Mouse (Mus musculus): ENCODE results near the gene Ptpre. TPM values are rescaled to one million over a fixed set of nuclear protein-coding genes. Genes with fewer than 3 reads are reported as not detected.

Gene Ptpre
- polyA plus RNA-seq, 1 experiment from 2014 or later = 2.7 TPM

DNA sequence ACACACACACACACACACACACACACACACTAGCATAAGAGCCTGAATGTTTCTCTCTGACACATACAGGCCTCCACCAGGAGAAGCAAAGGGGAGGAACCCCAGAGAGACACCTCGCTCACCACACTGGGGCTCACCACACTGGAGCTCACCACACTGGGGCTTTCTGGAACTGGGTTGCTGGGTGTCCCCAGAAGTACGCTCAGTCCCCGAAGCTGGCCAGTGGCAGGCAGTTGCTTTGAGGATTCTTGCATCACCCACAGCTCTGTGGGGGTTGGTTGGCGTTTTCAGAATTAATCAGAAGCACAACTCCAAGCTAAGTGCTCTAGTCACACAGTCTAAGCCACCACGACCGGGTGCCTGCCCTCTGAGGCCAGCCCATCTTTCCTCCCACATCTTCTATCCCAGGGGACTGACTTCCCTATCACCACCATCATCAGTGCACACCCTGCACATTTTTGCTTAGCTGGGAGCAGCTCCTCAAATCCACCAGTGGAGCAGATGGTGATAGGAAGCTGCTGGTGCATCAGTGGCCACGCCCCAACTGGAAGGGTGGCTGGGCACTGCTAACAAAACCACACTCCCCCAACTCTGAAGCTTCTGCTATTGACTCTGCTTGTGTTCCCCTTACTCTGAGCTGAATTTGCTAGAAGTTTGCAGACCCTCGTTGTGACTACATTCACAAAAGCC, 51.5 kb downstream of the Ptpre start:
- Histone ChIP-seq H3K9me3 (ENCODE audit: control insufficient read depth, low read depth, low read length) (no peaks in the 10 kb centered on the region), H3K4me2 (replicated peaks; ENCODE audit: low read depth, low read length) (no peak overlapping the region), H3K4me1 (ENCODE audit: control insufficient read depth, insufficient read depth, low read length) (no peaks in the 10 kb centered on the region), H3K36me3 (ENCODE audit: control insufficient read depth, insufficient read depth, low read length) (no peaks in the 10 kb centered on the region), H3K27me3 (ENCODE audit: control insufficient read depth, insufficient read depth, low read length) (no peaks in the 10 kb centered on the region), H3K9ac (replicated peaks; ENCODE audit: low read depth, low read length) (no peak overlapping the region), H3K27ac (ENCODE audit: low read length) (no peak overlapping the region), H3K4me3 (ENCODE audit: low read depth, low read length) (no peak overlapping the region)
- ATAC-seq (ENCODE audit: insufficient number of reproducible peaks, insufficient read depth, low FRiP score, low read depth) = no peak
- 74% methylated on average over 8 of the region's 8 CpGs for WGBS

DNA sequence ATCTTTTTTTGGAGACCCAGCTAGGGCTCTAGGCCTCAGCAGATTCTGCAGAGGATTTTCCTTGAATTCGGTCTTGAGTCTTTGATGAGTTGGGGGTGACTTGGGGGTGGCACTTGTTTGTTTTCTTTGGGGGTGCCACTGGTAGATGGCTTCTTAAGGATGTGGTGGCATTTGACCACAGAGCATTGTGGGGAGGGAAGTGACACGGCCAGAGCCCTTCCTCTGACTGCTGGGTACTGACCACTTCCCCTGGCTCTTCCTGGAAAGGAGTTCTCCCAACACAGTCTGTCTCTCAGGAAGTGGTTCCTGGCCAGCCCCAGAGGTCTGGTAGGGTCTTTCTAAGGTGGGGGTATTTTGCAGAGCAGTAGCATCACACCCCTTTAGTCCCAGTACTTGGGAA, 54.2 kb downstream of the Ptpre start:
- 81% methylated on average over 2 of the region's 2 CpGs for WGBS
- Histone ChIP-seq H3K9ac (replicated peaks; ENCODE audit: low read depth, low read length) (no peak overlapping the region), H3K4me2 (replicated peaks; ENCODE audit: low read depth, low read length) (no peak overlapping the region), H3K9me3 (ENCODE audit: control insufficient read depth, low read depth, low read length) (no peaks in the 10 kb centered on the region), H3K27ac (ENCODE audit: low read length) (no peak overlapping the region), H3K4me1 (ENCODE audit: control insufficient read depth, insufficient read depth, low read length) (0 out of 2 replicates have a peak, but pooled peaks cover 4% of the 10 kb centered on the region), H3K27me3 (ENCODE audit: control insufficient read depth, insufficient read depth, low read length) (no peaks in the 10 kb centered on the region), H3K36me3 (ENCODE audit: control insufficient read depth, insufficient read depth, low read length) (no peaks in the 10 kb centered on the region), H3K4me3 (ENCODE audit: low read depth, low read length) (no peak overlapping the region)
- no peak for ATAC-seq (ENCODE audit: insufficient number of reproducible peaks, insufficient read depth, low FRiP score, low read depth)

DNA sequence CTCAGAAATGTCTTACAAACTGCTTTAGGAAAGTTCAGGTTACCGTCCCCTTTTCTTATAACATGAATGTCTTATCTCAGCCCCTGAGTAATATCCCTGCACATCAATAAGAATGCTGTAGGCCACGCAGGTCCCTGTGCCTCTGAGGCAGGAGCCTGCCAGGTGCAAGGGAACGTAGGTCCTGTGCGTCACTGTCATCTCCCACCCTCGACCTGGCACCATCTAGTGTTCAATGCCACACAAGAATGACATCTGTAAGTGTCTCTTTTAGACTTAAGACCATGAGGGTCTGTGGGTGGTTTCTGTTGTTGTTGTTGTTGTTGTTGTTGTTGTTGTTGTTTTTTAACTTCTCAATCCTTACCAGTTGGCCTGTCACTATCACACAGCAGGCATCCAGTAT, 56.0 kb downstream of the Ptpre start:
- Histone ChIP-seq H3K4me3 (ENCODE audit: low read depth, low read length) (no peak overlapping the region), H3K9ac (replicated peaks; ENCODE audit: low read depth, low read length) (no peak overlapping the region), H3K9me3 (ENCODE audit: control insufficient read depth, low read depth, low read length) (no peaks in the 10 kb centered on the region), H3K36me3 (ENCODE audit: control insufficient read depth, insufficient read depth, low read length) (no peaks in the 10 kb centered on the region), H3K4me1 (ENCODE audit: control insufficient read depth, insufficient read depth, low read length) (peaks cover 10% of the 10 kb centered on the region; the same call in 1 of the 2 replicates), H3K27me3 (ENCODE audit: control insufficient read depth, insufficient read depth, low read length) (no peaks in the 10 kb centered on the region), H3K4me2 (replicated peaks; ENCODE audit: low read depth, low read length) (no peak overlapping the region), H3K27ac (ENCODE audit: low read length) (no peak overlapping the region)
- no peak for ATAC-seq (ENCODE audit: insufficient number of reproducible peaks, insufficient read depth, low FRiP score, low read depth)
- WGBS = 70% methylated on average over 5 of the region's 5 CpGs

DNA sequence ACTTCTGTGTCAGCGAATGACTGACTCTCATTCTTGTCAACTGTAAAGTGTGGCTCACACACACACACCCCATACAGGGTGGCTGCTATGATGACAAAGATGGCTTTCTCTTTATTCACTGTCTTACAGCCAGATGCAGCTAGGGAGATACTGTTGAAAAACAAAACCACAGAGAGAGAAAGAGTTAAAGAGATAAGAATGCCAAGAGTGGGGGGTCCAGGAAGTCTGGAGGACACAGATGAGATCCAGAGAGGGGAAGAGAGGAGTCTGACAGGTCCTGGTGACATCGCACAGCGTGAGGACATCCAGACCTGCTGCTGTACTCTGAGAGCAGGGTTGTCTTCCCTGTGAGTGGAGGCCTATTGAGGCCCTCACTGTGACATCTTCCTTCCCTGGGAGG, 56.5 kb downstream of the Ptpre start:
- H3K4me3 ChIP-seq (ENCODE audit: low read depth, low read length) = no peak overlapping the region
- H3K27ac ChIP-seq (ENCODE audit: low read length) = no peak overlapping the region
- H3K27me3 ChIP-seq (ENCODE audit: control insufficient read depth, insufficient read depth, low read length) = no peaks in the 10 kb centered on the region
- no peaks in the 10 kb centered on the region for H3K36me3 ChIP-seq (ENCODE audit: control insufficient read depth, insufficient read depth, low read length)
- no peak overlapping the region for H3K9ac ChIP-seq (replicated peaks; ENCODE audit: low read depth, low read length)
- no peak overlapping the region for H3K4me2 ChIP-seq (replicated peaks; ENCODE audit: low read depth, low read length)
- no peak for ATAC-seq (ENCODE audit: insufficient number of reproducible peaks, insufficient read depth, low FRiP score, low read depth)
- H3K9me3 ChIP-seq (ENCODE audit: control insufficient read depth, low read depth, low read length) = no peaks in the 10 kb centered on the region
- peaks cover 10% of the 10 kb centered on the region; the same call in 1 of the 2 replicates for H3K4me1 ChIP-seq (ENCODE audit: control insufficient read depth, insufficient read depth, low read length)
- 44% methylated on average over 3 of the region's 3 CpGs for WGBS

DNA sequence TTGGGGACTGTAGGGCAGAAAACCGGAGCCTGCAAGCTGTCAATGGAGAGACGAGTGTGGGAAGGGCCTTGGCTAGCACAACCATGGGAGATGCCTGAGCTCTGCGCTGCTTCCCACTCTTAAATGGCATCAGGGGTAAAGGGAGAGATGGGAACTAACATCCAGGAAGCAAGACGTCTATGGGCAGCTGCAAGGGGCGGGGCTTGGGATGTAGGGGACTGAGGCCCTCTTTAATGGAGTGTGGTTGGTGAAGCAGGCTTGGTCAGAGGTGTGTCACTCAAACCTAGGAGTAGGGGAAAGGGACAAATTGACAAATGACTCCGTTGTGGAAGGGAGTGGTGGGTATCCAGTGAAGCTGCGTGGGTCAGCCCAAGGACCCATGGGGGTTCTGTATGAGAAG, 57.4 kb downstream of the Ptpre start:
- H3K27me3 ChIP-seq (ENCODE audit: control insufficient read depth, insufficient read depth, low read length) = no peaks in the 10 kb centered on the region
- ATAC-seq (ENCODE audit: insufficient number of reproducible peaks, insufficient read depth, low FRiP score, low read depth) = 0 out of 2 replicates have a peak, but pooled peaks have one; percentile 23
- H3K9ac ChIP-seq (replicated peaks; ENCODE audit: low read depth, low read length) = no peak overlapping the region
- peaks cover 10% of the 10 kb centered on the region; the same call in 1 of the 2 replicates for H3K4me1 ChIP-seq (ENCODE audit: control insufficient read depth, insufficient read depth, low read length)
- H3K9me3 ChIP-seq (ENCODE audit: control insufficient read depth, low read depth, low read length) = no peaks in the 10 kb centered on the region
- H3K36me3 ChIP-seq (ENCODE audit: control insufficient read depth, insufficient read depth, low read length) = no peaks in the 10 kb centered on the region
- no peak overlapping the region for H3K4me2 ChIP-seq (replicated peaks; ENCODE audit: low read depth, low read length)
- no peak overlapping the region for H3K4me3 ChIP-seq (ENCODE audit: low read depth, low read length)
- WGBS = 55% methylated on average over 7 of the region's 7 CpGs
- no peak overlapping the region for H3K27ac ChIP-seq (ENCODE audit: low read length)

DNA sequence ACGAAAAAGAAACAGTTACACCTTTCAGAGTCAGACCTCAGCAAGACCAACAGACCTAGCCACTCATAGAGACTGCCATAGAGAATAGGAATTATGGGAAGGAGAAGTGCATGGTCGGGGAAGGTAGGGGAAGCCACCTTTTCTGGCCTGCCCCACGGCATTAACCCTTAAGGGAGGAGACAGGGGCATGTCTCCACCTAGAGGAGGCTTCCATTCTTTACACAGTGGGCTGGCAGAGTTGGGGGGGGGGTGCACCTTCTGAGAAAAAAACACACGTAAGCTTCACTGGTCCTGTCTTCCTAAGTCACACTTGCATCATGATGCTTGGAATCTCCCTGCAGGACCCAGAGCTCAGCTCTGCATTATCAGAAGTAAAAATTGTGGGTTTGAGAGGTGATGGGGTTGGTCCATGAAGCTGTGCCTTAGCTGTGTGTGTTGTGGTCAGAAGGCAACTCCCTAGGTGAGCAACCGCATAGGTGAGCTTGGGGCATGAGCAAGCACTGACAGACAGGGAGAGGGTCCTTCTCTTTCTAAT, 58.4 kb downstream of the Ptpre start:
- H3K9me3 ChIP-seq (ENCODE audit: control insufficient read depth, low read depth, low read length) = no peaks in the 10 kb centered on the region
- H3K4me2 ChIP-seq (replicated peaks; ENCODE audit: low read depth, low read length) = no peak overlapping the region
- no peaks in the 10 kb centered on the region for H3K36me3 ChIP-seq (ENCODE audit: control insufficient read depth, insufficient read depth, low read length)
- WGBS = 39% methylated on average over 5 of the region's 5 CpGs
- ATAC-seq (ENCODE audit: insufficient number of reproducible peaks, insufficient read depth, low FRiP score, low read depth) = no peak
- no peak overlapping the region for H3K9ac ChIP-seq (replicated peaks; ENCODE audit: low read depth, low read length)
- no peaks in the 10 kb centered on the region for H3K27me3 ChIP-seq (ENCODE audit: control insufficient read depth, insufficient read depth, low read length)
- H3K27ac ChIP-seq (ENCODE audit: low read length) = no peak overlapping the region
- no peak overlapping the region for H3K4me3 ChIP-seq (ENCODE audit: low read depth, low read length)
- peaks cover 10% of the 10 kb centered on the region; the same call in 1 of the 2 replicates for H3K4me1 ChIP-seq (ENCODE audit: control insufficient read depth, insufficient read depth, low read length)

DNA sequence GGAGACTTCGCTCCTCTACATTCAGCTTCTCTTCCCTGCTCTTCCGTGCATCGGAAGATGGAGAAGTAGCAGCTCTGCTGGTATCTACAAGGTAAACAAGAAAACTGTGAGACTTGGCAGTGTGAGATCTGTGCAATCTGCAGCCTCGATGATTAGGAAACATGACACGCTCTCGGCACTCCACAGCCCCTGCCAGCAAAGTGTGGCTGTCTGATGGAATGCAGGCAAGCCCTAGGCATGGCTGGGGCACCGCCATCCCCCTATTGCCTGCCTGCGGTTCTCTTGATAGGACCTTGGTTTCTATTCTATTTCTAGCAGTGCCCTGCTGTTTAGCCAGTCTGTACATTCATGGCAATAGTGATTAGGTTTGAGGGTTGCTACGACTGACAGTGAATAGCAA, 59.7 kb downstream of the Ptpre start:
- H3K4me3 ChIP-seq (ENCODE audit: low read depth, low read length) = no peak overlapping the region
- ATAC-seq (ENCODE audit: insufficient number of reproducible peaks, insufficient read depth, low FRiP score, low read depth) = no peak
- peaks cover 10% of the 10 kb centered on the region; the same call in 1 of the 2 replicates for H3K4me1 ChIP-seq (ENCODE audit: control insufficient read depth, insufficient read depth, low read length)
- 37% methylated on average over 9 of the region's 9 CpGs for WGBS
- H3K27ac ChIP-seq (ENCODE audit: low read length) = no peak overlapping the region
- no peak overlapping the region for H3K9ac ChIP-seq (replicated peaks; ENCODE audit: low read depth, low read length)
- no peak overlapping the region for H3K4me2 ChIP-seq (replicated peaks; ENCODE audit: low read depth, low read length)
- no peaks in the 10 kb centered on the region for H3K36me3 ChIP-seq (ENCODE audit: control insufficient read depth, insufficient read depth, low read length)
- H3K9me3 ChIP-seq (ENCODE audit: control insufficient read depth, low read depth, low read length) = no peaks in the 10 kb centered on the region
- no peaks in the 10 kb centered on the region for H3K27me3 ChIP-seq (ENCODE audit: control insufficient read depth, insufficient read depth, low read length)

DNA sequence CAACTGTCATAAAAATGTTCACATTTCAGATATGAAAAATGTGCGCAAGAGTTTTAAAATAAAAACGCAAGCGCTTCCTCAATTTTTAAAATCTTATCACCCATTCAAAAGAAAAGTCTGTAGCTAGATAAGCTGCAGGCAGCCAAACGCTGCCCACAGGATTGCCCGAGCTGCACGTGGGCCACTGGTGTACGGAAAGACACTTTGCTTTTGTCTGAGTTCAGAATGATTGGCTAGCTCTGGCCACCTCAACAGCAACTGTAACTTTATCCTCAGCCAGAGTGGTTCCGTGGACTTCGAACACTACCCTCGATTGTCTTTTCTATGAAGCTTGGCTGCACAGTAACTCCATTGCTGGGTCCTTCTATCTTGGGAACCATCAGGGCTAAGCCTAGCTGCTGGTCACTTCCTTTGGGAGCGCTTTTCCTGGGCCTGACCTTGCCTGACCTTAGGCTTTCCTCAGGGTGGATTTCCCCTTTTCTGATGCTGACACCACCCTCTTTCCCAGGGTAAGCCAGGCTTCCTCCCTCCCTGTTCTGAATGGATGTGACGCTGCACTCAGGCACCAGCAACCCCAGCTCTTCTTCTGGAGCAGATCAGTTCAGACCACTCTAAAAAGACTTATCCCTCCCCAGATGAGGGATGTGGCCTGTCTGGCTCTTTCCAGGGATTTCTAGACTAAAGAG, 60.5 kb downstream of the Ptpre start:
- H3K27me3 ChIP-seq (ENCODE audit: control insufficient read depth, insufficient read depth, low read length) = no peaks in the 10 kb centered on the region
- H3K27ac ChIP-seq (ENCODE audit: low read length) = no peak overlapping the region
- peaks cover 10% of the 10 kb centered on the region; the same call in 1 of the 2 replicates for H3K4me1 ChIP-seq (ENCODE audit: control insufficient read depth, insufficient read depth, low read length)
- no peak overlapping the region for H3K9ac ChIP-seq (replicated peaks; ENCODE audit: low read depth, low read length)
- no peak overlapping the region for H3K4me2 ChIP-seq (replicated peaks; ENCODE audit: low read depth, low read length)
- 60% methylated on average over 12 of the region's 12 CpGs for WGBS
- ATAC-seq (ENCODE audit: insufficient number of reproducible peaks, insufficient read depth, low FRiP score, low read depth) = no peak
- H3K4me3 ChIP-seq (ENCODE audit: low read depth, low read length) = no peak overlapping the region
- no peaks in the 10 kb centered on the region for H3K9me3 ChIP-seq (ENCODE audit: control insufficient read depth, low read depth, low read length)
- no peaks in the 10 kb centered on the region for H3K36me3 ChIP-seq (ENCODE audit: control insufficient read depth, insufficient read depth, low read length)
